Mouse (Mus musculus): ENCODE data around the gene Ssu72. TPM values are rescaled to one million over a fixed set of nuclear protein-coding genes. Genes with fewer than 3 reads are reported as not detected.
A peak's percentile ranks its signal among the peaks of the same experiment; 100 is the strongest.
"Not testable (repeated sequence)": the region's sequence is repeated elsewhere in the genome, so short reads cannot be mapped to it uniquely, and the experiment has no call there.

The Ssu72 gene
- 134 and 150 TPM in 2 replicates for polyA plus RNA-seq (2015; fragmentation: Nextera tagmentation; extraction: Ambion mirVana)

DNA sequence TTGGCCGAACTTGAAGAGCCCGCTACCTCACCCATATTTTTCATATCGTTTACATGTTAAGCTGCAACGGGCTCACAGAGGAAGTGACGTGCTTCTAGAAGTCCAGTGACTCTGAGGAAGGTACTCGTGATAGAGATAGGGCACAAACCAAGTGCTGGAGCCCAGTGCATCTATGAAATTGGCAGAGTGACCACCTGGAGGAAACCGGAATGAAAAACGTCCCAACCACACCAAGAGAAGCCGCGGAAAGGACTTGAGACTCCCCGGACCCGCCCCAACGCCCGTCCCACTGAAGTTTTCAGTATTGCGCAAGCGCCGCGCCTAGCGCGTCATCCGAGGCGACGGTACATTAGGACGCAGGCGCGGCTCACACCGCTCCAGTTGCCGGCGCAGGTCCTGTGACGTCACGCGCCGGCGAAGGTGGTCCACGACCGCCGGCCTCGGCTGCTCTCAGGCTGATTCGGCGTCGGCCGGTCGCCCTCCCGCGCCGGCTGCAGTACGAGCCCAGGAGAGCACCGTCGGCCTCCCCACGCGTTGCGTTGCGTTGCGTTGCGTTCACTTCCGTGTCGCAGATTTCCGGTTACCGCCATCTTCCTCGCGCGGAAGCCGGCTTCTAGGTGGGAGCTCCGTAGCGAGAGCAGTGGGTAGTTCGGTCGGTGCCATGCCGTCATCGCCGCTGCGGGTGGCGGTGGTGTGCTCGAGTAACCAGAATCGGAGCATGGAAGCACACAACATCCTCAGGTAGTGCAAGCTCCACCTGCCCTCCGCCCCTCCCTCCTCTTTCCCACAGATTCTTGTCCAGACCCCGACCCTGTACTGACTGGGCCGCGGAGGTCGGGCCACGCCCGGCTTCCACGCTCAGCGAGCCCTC lies at the start of gene Ssu72:
Ssu72 (plus strand) TSS at position 80 of the 871 bp plus-strand sequence.
- H3K9me3 ChIP-seq (ENCODE audit: control insufficient read depth, low read length): no peaks in the 10 kb centered on the region
- peak within 1 kb of the TSS; percentile 94 for H3K4me2 ChIP-seq (ENCODE audit: low read length)
- H3K4me3 ChIP-seq (replicated peaks; ENCODE audit: low read length): peak within 1 kb of the TSS; percentile 93
- under 1% methylated on average over 83 of the region's 83 CpGs for WGBS
- peak within 1 kb of the TSS; percentile 97 for H3K27ac ChIP-seq (ENCODE audit: low read length)
- no peaks in the 10 kb centered on the region for H3K27me3 ChIP-seq (replicated peaks; ENCODE audit: control insufficient read depth, insufficient read depth, low read length)
- H3K9ac ChIP-seq (replicated peaks; ENCODE audit: low read depth, low read length): peak within 1 kb of the TSS; percentile 90
- no peaks in the 10 kb centered on the region for H3K36me3 ChIP-seq (ENCODE audit: control insufficient read depth, insufficient read depth)
- H3K4me1 ChIP-seq (replicated peaks; ENCODE audit: control insufficient read depth, insufficient read depth, low read length): peaks cover 10% of the 10 kb centered on the region
- ATAC-seq: peak; percentile 96

DNA sequence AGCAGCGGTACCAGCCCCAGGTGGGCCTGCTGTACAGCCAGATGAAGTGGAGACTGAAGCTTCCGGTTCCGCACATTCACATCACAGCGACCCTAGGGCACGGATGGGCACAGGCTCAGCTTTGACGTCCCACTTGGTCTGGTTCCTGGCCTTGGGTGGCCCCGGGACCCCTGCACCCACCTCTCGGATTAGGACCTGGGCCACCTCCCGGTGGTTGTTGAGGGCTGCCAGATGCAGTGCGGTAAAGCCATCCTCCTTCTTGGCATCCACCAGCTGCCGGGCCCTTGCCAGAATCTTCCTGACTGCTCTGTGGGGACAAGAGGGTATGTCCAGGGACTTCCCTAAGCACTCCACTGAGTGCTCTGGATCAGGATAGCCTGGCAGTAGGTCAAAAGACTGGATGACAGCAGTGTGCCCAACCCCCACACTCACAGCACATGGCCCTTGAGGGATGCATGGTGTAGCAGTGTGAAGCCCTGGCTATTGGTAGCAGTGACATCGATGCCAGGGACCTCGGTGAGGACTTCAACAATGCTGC lies 48.3 kb upstream of the Ssu72 start:
- ATAC-seq: no peak
- Histone ChIP-seq H3K9ac (replicated peaks; ENCODE audit: low read depth, low read length) (no peak overlapping the region), H3K4me3 (replicated peaks; ENCODE audit: low read length) (no peak overlapping the region), H3K27me3 (replicated peaks; ENCODE audit: control insufficient read depth, insufficient read depth, low read length) (peaks cover 48% of the 10 kb centered on the region), H3K9me3 (ENCODE audit: control insufficient read depth, low read length) (no peaks in the 10 kb centered on the region), H3K4me2 (ENCODE audit: low read length) (no peak overlapping the region), H3K36me3 (ENCODE audit: control insufficient read depth, insufficient read depth) (peaks cover 3% of the 10 kb centered on the region; the same call in 1 of the 2 replicates), H3K4me1 (replicated peaks; ENCODE audit: control insufficient read depth, insufficient read depth, low read length) (peaks cover 28% of the 10 kb centered on the region), H3K27ac (ENCODE audit: low read length) (no peak overlapping the region)
- 94% methylated on average over 12 of the region's 13 CpGs for WGBS

DNA sequence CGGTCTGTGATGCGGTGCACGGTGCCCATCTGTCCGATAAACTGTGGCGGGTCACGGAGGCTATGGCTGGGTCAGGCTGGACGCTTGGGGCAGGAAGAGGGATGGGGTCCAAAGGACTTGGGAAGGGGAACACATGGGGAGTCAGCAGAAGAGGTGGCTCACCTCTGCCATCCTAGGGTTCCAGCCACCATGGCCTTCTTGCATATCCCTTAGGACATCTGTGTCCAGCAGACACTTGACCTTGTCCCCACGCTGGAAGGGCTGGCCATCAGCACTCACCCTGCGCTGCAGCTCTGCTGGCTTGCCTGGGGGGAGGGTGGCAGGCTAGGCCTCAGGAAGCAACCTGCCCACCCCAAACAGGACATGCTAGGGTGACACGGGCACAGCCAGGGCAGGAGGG lies 45.6 kb upstream of the Ssu72 start:
- Histone ChIP-seq H3K9ac (replicated peaks; ENCODE audit: low read depth, low read length) (no peak overlapping the region), H3K4me2 (ENCODE audit: low read length) (no peak overlapping the region), H3K4me3 (replicated peaks; ENCODE audit: low read length) (no peak overlapping the region), H3K27me3 (replicated peaks; ENCODE audit: control insufficient read depth, insufficient read depth, low read length) (peaks cover 23% of the 10 kb centered on the region), H3K36me3 (ENCODE audit: control insufficient read depth, insufficient read depth) (no peaks in the 10 kb centered on the region), H3K4me1 (replicated peaks; ENCODE audit: control insufficient read depth, insufficient read depth, low read length) (peaks cover 14% of the 10 kb centered on the region), H3K9me3 (ENCODE audit: control insufficient read depth, low read length) (no peaks in the 10 kb centered on the region), H3K27ac (ENCODE audit: low read length) (no peak overlapping the region)
- no peak for ATAC-seq
- 87% methylated on average over 10 of the region's 10 CpGs for WGBS

DNA sequence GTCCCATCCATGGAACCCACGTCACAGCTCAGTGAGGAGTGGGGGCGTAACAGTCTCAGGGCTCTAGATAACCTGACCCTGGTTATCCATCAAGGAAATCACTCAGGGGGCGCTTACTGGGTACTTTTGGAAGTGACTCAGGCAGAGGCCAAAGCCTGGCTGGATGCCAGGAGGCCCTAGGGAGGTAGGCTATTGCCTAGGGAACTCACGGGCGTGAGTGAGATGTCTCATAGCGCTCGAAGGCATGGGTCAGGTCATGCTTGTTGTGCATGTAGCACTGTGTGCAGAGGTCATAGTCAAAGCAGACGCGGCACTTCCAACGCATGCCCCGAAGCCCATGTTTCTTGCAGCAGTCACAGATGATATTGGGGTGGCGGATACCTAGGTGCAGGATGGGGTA lies 44.0 kb upstream of the Ssu72 start:
- H3K27me3 ChIP-seq (replicated peaks; ENCODE audit: control insufficient read depth, insufficient read depth, low read length): peaks cover 6% of the 10 kb centered on the region
- H3K9me3 ChIP-seq (ENCODE audit: control insufficient read depth, low read length): no peaks in the 10 kb centered on the region
- H3K36me3 ChIP-seq (ENCODE audit: control insufficient read depth, insufficient read depth): 0 out of 2 replicates have a peak, but pooled peaks cover 5% of the 10 kb centered on the region
- no peak for ATAC-seq
- no peak overlapping the region for H3K4me2 ChIP-seq (ENCODE audit: low read length)
- H3K9ac ChIP-seq (replicated peaks; ENCODE audit: low read depth, low read length): no peak overlapping the region
- H3K27ac ChIP-seq (ENCODE audit: low read length): no peak overlapping the region
- H3K4me1 ChIP-seq (replicated peaks; ENCODE audit: control insufficient read depth, insufficient read depth, low read length): no peaks in the 10 kb centered on the region
- no peak overlapping the region for H3K4me3 ChIP-seq (replicated peaks; ENCODE audit: low read length)
- 86% methylated on average over 12 of the region's 12 CpGs for WGBS

DNA sequence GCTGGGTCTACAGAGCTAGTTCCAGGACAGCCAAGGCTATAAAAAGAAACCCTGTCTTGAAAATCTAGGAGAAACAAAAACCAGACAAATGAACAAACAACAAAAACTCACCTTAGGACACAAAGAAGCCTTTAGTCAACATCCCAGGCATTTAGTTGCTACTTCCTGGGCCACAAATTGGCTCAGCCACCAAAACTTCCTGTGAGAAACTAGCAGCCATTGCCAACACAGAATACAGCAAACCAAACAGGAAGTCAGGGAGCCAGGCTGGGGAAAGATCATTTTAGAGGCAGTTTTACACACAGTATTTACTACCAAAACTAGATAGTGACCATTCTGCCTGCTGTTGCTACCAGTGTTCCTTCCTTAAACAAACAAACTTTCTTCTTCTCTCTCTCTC lies 37.7 kb upstream of the Ssu72 start:
- Histone ChIP-seq H3K27me3 (replicated peaks; ENCODE audit: control insufficient read depth, insufficient read depth, low read length) (no peaks in the 10 kb centered on the region), H3K36me3 (ENCODE audit: control insufficient read depth, insufficient read depth) (0 out of 2 replicates have a peak, but pooled peaks cover 5% of the 10 kb centered on the region), H3K4me2 (ENCODE audit: low read length) (no peak overlapping the region), H3K9ac (replicated peaks; ENCODE audit: low read depth, low read length) (no peak overlapping the region), H3K27ac (ENCODE audit: low read length) (no peak overlapping the region), H3K4me3 (replicated peaks; ENCODE audit: low read length) (no peak overlapping the region), H3K4me1 (replicated peaks; ENCODE audit: control insufficient read depth, insufficient read depth, low read length) (peaks cover 20% of the 10 kb centered on the region), H3K9me3 (ENCODE audit: control insufficient read depth, low read length) (no peaks in the 10 kb centered on the region)
- ATAC-seq: no peak

DNA sequence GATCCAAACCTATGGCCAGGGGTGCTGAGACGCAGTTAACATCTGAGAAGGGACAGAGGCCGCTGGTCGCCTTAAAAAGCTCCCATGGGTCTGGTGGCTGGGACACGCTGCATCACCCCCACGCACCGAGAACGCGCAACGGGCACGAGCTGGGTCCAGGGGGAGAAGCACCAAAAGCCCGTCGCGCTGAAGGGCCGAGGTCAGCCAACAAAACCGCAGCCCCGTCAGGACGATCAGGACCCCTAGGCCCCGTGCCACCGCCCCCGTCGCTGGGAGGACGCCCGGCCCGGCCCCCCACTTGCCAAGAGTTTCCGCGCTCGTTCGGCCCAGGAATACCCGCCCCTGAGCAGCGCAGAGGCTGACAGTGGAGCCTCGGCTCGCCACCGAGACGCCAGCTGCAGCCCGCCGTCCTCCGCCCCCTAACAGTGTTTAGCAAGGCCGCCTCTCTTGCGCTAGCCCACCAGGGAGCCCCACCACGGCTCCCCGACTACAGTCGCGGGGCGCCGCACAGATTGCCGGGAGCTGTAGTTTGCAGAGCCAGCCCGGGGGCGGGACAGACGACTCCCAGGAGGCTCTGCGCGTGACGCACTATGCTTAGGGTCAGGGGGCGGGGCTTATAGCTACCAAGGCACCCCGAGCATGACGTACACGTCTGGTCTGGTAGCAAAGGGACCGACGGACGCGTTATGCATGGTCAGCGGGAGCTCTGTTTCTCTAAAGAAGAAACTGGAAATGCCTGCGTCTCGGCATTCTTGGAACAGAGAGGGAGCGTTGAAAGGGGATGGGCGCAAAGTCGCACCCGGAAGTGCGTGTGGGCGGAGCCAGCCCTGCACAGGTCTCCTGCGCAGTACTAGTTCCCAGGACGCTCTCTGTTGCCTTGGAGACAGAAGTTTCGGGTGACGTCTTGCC lies 35.7 kb upstream of the Ssu72 start, which contains the start of gene Mib2:
Mib2 (minus strand) TSS at position 510 of the 909 bp plus-strand sequence.
- peak; percentile 99 for ATAC-seq
- WGBS: under 1% methylated on average over 73 of the region's 73 CpGs
- H3K36me3 ChIP-seq (ENCODE audit: control insufficient read depth, insufficient read depth): 0 out of 2 replicates have a peak, but pooled peaks cover 5% of the 10 kb centered on the region
- H3K27ac ChIP-seq (ENCODE audit: low read length): peak within 1 kb of the TSS; percentile 63
- H3K4me1 ChIP-seq (replicated peaks; ENCODE audit: control insufficient read depth, insufficient read depth, low read length): peaks cover 20% of the 10 kb centered on the region
- H3K4me2 ChIP-seq (ENCODE audit: low read length): peak within 1 kb of the TSS; percentile 94
- H3K9ac ChIP-seq (replicated peaks; ENCODE audit: low read depth, low read length): peak within 1 kb of the TSS; percentile 88
- no peaks in the 10 kb centered on the region for H3K9me3 ChIP-seq (ENCODE audit: control insufficient read depth, low read length)
- no peaks in the 10 kb centered on the region for H3K27me3 ChIP-seq (replicated peaks; ENCODE audit: control insufficient read depth, insufficient read depth, low read length)
- H3K4me3 ChIP-seq (replicated peaks; ENCODE audit: low read length): peak within 1 kb of the TSS; percentile 67

DNA sequence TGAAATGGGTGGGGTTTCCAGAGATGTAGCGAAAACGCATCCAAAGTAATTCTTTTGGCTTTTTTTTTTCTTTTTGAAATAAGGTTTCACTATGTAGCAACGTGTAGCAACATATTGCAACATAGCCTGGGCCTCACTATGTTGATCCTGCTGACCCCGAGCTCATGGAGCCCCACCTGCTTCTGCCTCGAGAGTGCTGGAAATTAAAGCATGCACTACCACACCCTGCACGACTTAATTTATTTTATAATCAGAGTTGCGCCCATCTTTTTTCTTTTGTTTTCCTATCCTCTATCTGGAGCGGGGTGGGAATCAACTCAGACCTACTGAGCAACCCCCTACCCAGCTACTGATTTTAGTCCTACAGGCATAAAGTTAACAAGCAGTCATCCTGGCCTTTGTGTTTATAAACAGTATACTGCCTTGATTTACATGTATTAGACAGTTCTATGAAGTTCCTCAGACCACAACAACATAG lies 35.0 kb upstream of the Ssu72 start:
- Histone ChIP-seq H3K9me3 (ENCODE audit: control insufficient read depth, low read length) (no peaks in the 10 kb centered on the region), H3K4me2 (ENCODE audit: low read length) (peak overlapping the region; percentile 65), H3K36me3 (ENCODE audit: control insufficient read depth, insufficient read depth) (0 out of 2 replicates have a peak, but pooled peaks cover 5% of the 10 kb centered on the region), H3K4me3 (replicated peaks; ENCODE audit: low read length) (peak overlapping the region; percentile 67), H3K9ac (replicated peaks; ENCODE audit: low read depth, low read length) (peak overlapping the region; percentile 17), H3K27me3 (replicated peaks; ENCODE audit: control insufficient read depth, insufficient read depth, low read length) (no peaks in the 10 kb centered on the region), H3K27ac (ENCODE audit: low read length) (no peak overlapping the region), H3K4me1 (replicated peaks; ENCODE audit: control insufficient read depth, insufficient read depth, low read length) (peaks cover 20% of the 10 kb centered on the region)
- 1% methylated on average over 8 of the region's 8 CpGs for WGBS
- no peak; the same call in 1 of the 2 replicates for ATAC-seq

DNA sequence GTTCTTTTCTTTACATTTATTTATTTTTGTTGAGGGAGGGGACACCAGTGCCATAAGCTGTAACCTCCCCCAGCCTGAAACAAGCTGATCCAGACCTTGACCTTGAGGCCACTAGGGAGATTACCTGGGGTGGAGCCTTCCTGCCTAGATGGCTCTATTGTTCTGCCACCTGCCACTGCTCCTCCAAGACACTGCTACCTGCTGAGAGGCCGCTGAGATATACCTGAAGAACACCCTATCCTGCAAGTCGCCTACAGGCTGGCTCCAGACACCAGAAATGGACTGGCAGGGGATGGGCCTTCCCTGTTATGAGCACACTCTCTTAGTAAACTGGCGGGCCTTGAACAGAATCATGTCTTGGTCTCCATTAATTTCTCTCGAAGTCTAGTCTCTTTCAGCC lies 34.4 kb upstream of the Ssu72 start:
- not testable (repeated sequence) for ATAC-seq; H3K27me3 ChIP-seq (replicated peaks; ENCODE audit: control insufficient read depth, insufficient read depth, low read length); H3K36me3 ChIP-seq (ENCODE audit: control insufficient read depth, insufficient read depth); H3K4me2 ChIP-seq (ENCODE audit: low read length); H3K9me3 ChIP-seq (ENCODE audit: control insufficient read depth, low read length); H3K9ac ChIP-seq (replicated peaks; ENCODE audit: low read depth, low read length); H3K4me3 ChIP-seq (replicated peaks; ENCODE audit: low read length); H3K27ac ChIP-seq (ENCODE audit: low read length)
- peaks cover 20% of the 10 kb centered on the region for H3K4me1 ChIP-seq (replicated peaks; ENCODE audit: control insufficient read depth, insufficient read depth, low read length)
- WGBS: 62% methylated on average over 4 of the region's 4 CpGs
